ENCODE assay signal across 8 mouse cellular contexts in genomic region chr1:52354041-52354582, GRCm38 (mm10).
DNase-seq lines count a peak whose midpoint lies in the region; ATAC-seq lines count a peak whose summit lies in the region.

No protein-coding gene starts in this region.

- peak; percentile 9 for DNase-seq in cerebellum, adult 11-12 months
- peak; percentile 27 for DNase-seq in MN1 (ENCODE audit: low spot score)
- peak; percentile 15 to 32 for DNase-seq in frontal cortex, postnatal 10 days (ENCODE audit: low spot score in 2 of 2)
- peak; percentile 23 to 49 for DNase-seq in left cerebral cortex, adult 18-20 months (ENCODE audit: low spot score in 2 of 2)
- peak; percentile 32 for DNase-seq in right cerebral cortex, postnatal 4 days
- no peak for DNase-seq in retina, postnatal 1 day

- ATAC-seq in cerebellum, adult (ENCODE audit: insufficient number of reproducible peaks, low FRiP score, low TSS enrichment): no peak
- no peak for ATAC-seq in monocyte, adult 5-6 weeks (replicated peaks; ENCODE audit: insufficient number of reproducible peaks, low FRiP score, low TSS enrichment, poor library complexity, severe bottlenecking)
